Mouse (Mus musculus): Measurements from ENCODE around the gene Il9r. TPM values are rescaled to one million over a fixed set of nuclear protein-coding genes. Genes with fewer than 3 reads are reported as not detected.

Gene Il9r
- polyA plus RNA-seq, 1 experiment from 2014 or later: 0.05 TPM

- DNase-seq (peak; percentile 47), ATAC-seq (peak; percentile 26)
- Histone ChIP-seq H3K27me3 (ENCODE audit: insufficient read depth, low read length) (peaks cover 57% of the 10 kb centered on the region), H3K4me1 (ENCODE audit: insufficient read depth) (peaks cover 28% of the 10 kb centered on the region), H3K27ac (ENCODE audit: low read depth) (peak overlapping the region; percentile 69), H3K9me3 (ENCODE audit: low read length) (no peaks in the 10 kb centered on the region), H3K4me3 (ENCODE audit: low read depth, low read length) (peak overlapping the region; percentile 59), H3K4me2 (ENCODE audit: low read depth, low read length) (peak overlapping the region; percentile 77), H3K9ac (replicated peaks) (peak overlapping the region; percentile 70), H3K36me3 (replicated peaks; ENCODE audit: insufficient read depth, low read length) (no peaks in the 10 kb centered on the region)
- TF ChIP-seq EP300 (IDR thresholded peaks at IDR 0.05; ENCODE audit: low read depth) (no peak), CTCF (IDR thresholded peaks at IDR 0.05; ENCODE audit: low read depth) (no peak)
- 1% methylated on average over 46 of the region's 46 CpGs for WGBS (ENCODE audit: insufficient replicate concordance)
Measured at GRCm38 (mm10) chr11:32221225-32221950, 21.3 kb upstream of the Il9r start.

GRCm38 (mm10) chr11:32220607-32221224 is 20.6 kb upstream of the Il9r start:
- no peaks in the 10 kb centered on the region for H3K36me3 ChIP-seq (replicated peaks; ENCODE audit: insufficient read depth, low read length)
- DNase-seq (no peak), ATAC-seq (peak; percentile 11; the same call in 1 of the 2 replicates)
- peak overlapping the region; percentile 59 for H3K4me3 ChIP-seq (ENCODE audit: low read depth, low read length)
- 52% methylated on average over 10 of the region's 10 CpGs for WGBS (ENCODE audit: insufficient replicate concordance)
- no peaks in the 10 kb centered on the region for H3K9me3 ChIP-seq (ENCODE audit: low read length)
- H3K27ac ChIP-seq (ENCODE audit: low read depth): 0 out of 2 replicates have a peak overlapping the region, but pooled peaks have one; percentile 69
- no peak for TF ChIP-seq CTCF (IDR thresholded peaks at IDR 0.05; ENCODE audit: low read depth)
- no peak for TF ChIP-seq EP300 (IDR thresholded peaks at IDR 0.05; ENCODE audit: low read depth)
- peak overlapping the region; percentile 77 for H3K4me2 ChIP-seq (ENCODE audit: low read depth, low read length)
- peaks cover 57% of the 10 kb centered on the region for H3K27me3 ChIP-seq (ENCODE audit: insufficient read depth, low read length)
- peaks cover 24% of the 10 kb centered on the region for H3K4me1 ChIP-seq (ENCODE audit: insufficient read depth)
- H3K9ac ChIP-seq (replicated peaks): no peak overlapping the region

DNA sequence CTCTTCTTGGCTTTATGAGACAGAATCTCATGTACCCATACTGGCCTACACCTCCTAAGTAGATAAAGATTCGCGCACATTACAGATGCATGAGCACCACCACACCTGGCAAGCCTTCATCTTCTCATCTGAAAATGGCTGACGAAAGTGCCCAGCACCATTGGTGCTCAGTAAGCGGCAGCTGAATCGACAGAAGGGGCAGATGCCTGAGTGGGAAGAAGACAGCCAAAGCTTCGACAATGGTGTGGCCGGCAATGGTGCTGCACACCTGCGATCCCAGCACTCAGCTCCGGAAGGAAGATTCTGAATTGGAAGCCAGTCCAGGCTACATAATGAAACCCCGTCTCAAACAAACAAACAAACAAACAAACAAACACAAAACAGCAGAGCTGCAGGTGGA is 19.2 kb upstream of the Il9r start:
- Histone ChIP-seq H3K4me1 (ENCODE audit: insufficient read depth) (peaks cover 11% of the 10 kb centered on the region), H3K9ac (replicated peaks) (no peak overlapping the region), H3K36me3 (replicated peaks; ENCODE audit: insufficient read depth, low read length) (0 out of 2 replicates have a peak, but pooled peaks cover 1% of the 10 kb centered on the region), H3K9me3 (ENCODE audit: low read length) (no peaks in the 10 kb centered on the region), H3K4me2 (ENCODE audit: low read depth, low read length) (no peak overlapping the region), H3K27ac (ENCODE audit: low read depth) (no peak overlapping the region), H3K27me3 (ENCODE audit: insufficient read depth, low read length) (peaks cover 51% of the 10 kb centered on the region), H3K4me3 (ENCODE audit: low read depth, low read length) (no peak overlapping the region)
- ATAC-seq: no peak
- DNase-seq: no peak
- TF ChIP-seq CTCF (IDR thresholded peaks at IDR 0.05; ENCODE audit: low read depth): no peak
- TF ChIP-seq EP300 (IDR thresholded peaks at IDR 0.05; ENCODE audit: low read depth): no peak
- 82% methylated on average over 10 of the region's 10 CpGs for WGBS (ENCODE audit: insufficient replicate concordance)

- H3K27me3 ChIP-seq (ENCODE audit: insufficient read depth, low read length): peaks cover 45% of the 10 kb centered on the region
- no peak for ATAC-seq
Measured at GRCm38 (mm10) chr11:32218501-32219050, 18.5 kb upstream of the Il9r start.

GRCm38 (mm10) chr11:32216851-32217250 is 16.8 kb upstream of the Il9r start:
- Histone ChIP-seq H3K9me3 (ENCODE audit: low read length) (no peaks in the 10 kb centered on the region), H3K36me3 (replicated peaks; ENCODE audit: insufficient read depth, low read length) (0 out of 2 replicates have a peak, but pooled peaks cover 4% of the 10 kb centered on the region), H3K4me3 (ENCODE audit: low read depth, low read length) (no peak overlapping the region), H3K27me3 (ENCODE audit: insufficient read depth, low read length) (peaks cover 31% of the 10 kb centered on the region), H3K4me2 (ENCODE audit: low read depth, low read length) (no peak overlapping the region), H3K4me1 (ENCODE audit: insufficient read depth) (0 out of 2 replicates have a peak, but pooled peaks cover 4% of the 10 kb centered on the region), H3K9ac (replicated peaks) (no peak overlapping the region), H3K27ac (ENCODE audit: low read depth) (no peak overlapping the region)
- ATAC-seq: peak; percentile 57
- DNase-seq: peak; percentile 84
- WGBS (ENCODE audit: insufficient replicate concordance): 26% methylated on average over 8 of the region's 8 CpGs
- no peak for TF ChIP-seq EP300 (IDR thresholded peaks at IDR 0.05; ENCODE audit: low read depth)
- peak; percentile 97 for TF ChIP-seq CTCF (IDR thresholded peaks at IDR 0.05; ENCODE audit: low read depth)

More at GRCm38 (mm10) chr11:32218501-32219050, 18.5 kb upstream of the Il9r start:
- 74% methylated on average over 6 of the region's 6 CpGs for WGBS (ENCODE audit: insufficient replicate concordance)
- DNase-seq: no peak
- TF ChIP-seq CTCF (IDR thresholded peaks at IDR 0.05; ENCODE audit: low read depth) (no peak), EP300 (IDR thresholded peaks at IDR 0.05; ENCODE audit: low read depth) (no peak)
- Histone ChIP-seq H3K36me3 (replicated peaks; ENCODE audit: insufficient read depth, low read length) (0 out of 2 replicates have a peak, but pooled peaks cover 2% of the 10 kb centered on the region), H3K4me1 (ENCODE audit: insufficient read depth) (peaks cover 11% of the 10 kb centered on the region), H3K4me2 (ENCODE audit: low read depth, low read length) (no peak overlapping the region), H3K9ac (replicated peaks) (no peak overlapping the region), H3K4me3 (ENCODE audit: low read depth, low read length) (no peak overlapping the region), H3K27ac (ENCODE audit: low read depth) (no peak overlapping the region), H3K9me3 (ENCODE audit: low read length) (no peaks in the 10 kb centered on the region)

Measured in liver, postnatal 0 days (tissue).